Comparison of ENCODE assay signal across 1 mouse cellular context in the genomic region with DNA sequence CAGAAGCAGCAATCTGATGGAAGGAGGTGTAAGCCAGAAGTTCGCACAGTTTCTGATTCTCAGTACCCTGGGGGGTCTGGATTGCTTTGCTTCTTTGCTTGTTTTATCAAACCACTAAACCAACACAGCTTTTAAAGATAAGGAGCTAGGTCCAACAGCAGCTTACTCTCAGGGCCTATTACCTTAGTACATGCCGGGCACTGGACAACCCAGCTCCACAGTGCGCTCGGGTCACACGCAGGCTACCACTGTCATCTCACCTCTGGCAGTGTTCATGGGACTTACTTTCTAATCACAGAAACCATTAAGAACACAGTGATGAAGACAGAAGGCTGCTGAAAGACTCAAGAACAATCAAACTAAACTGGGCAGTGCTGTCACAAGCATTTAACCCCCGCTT.
A peak's percentile ranks its signal among the peaks of the same experiment; 100 is the strongest.
TF ChIP-seq lines count a peak whose summit lies in the region.

No protein-coding gene starts in this region.

TF ChIP-seq in MEL, 35 proteins besides CTCF, POLR2A, EP300 and RAD21:
- TF ChIP-seq RCOR1 (IDR thresholded peaks at IDR 0.05; ENCODE audit: low read depth, low read length) (peak; percentile 75; the same call in 1 of the 2 replicates), SMC3 (IDR thresholded peaks at IDR 0.05; ENCODE audit: low read depth, low read length) (no peak)
